Mouse (Mus musculus): ENCODE results near the gene Ifnar1. TPM values are rescaled to one million over a fixed set of nuclear protein-coding genes. Genes with fewer than 3 reads are reported as not detected.

The Ifnar1 gene
- polyA plus RNA-seq, 1 experiment = 16.2 TPM

- Histone ChIP-seq H3K4me3 (no peak overlapping the region), H3K36me3 (ENCODE audit: control insufficient read depth, insufficient read depth) (no peaks in the 10 kb centered on the region), H3K79me2 (ENCODE audit: control insufficient read depth, insufficient read depth) (no peaks in the 10 kb centered on the region), H3K27me3 (ENCODE audit: control insufficient read depth, insufficient read depth, insufficient read length) (peaks cover 21% of the 10 kb centered on the region), H3ac (ENCODE audit: control insufficient read depth, insufficient read length) (no peak overlapping the region), H3K4me2 (ENCODE audit: low read depth) (no peak overlapping the region)
- TF ChIP-seq TCF3 (IDR thresholded peaks at IDR 0.05; ENCODE audit: insufficient read length, low read depth) (no peak), USF1 (IDR thresholded peaks at IDR 0.05; ENCODE audit: low read depth) (no peak), REST (IDR thresholded peaks at IDR 0.05; ENCODE audit: insufficient read depth, insufficient read length) (no peak), CEBPB (IDR thresholded peaks at IDR 0.05; ENCODE audit: insufficient read depth, poor library complexity, severe bottlenecking) (no peak), MYOD1 (IDR thresholded peaks at IDR 0.05; ENCODE audit: control insufficient read depth in 1 of 3, insufficient read length in 2 of 3, low read depth in 2 of 3) (no peak), TCF12 (IDR thresholded peaks at IDR 0.05; ENCODE audit: insufficient read depth, poor library complexity, severe bottlenecking) (no peak), MAX (IDR thresholded peaks at IDR 0.05; ENCODE audit: low read depth) (no peak), POLR2AphosphoS2 (IDR thresholded peaks at IDR 0.05; ENCODE audit: insufficient read length, low read depth) (no peak), SRF (IDR thresholded peaks at IDR 0.05; ENCODE audit: control insufficient read depth, insufficient read length, low read depth) (no peak), MYOG (IDR thresholded peaks at IDR 0.05; ENCODE audit: control insufficient read depth in 1 of 3, insufficient read depth in 1 of 3, insufficient read length in 2 of 3, low read depth in 2 of 3) (no peak), E2F4 (IDR thresholded peaks at IDR 0.05; ENCODE audit: insufficient read depth) (no peak), POLR2A (IDR thresholded peaks at IDR 0.05; ENCODE audit: insufficient read length, low read depth) (no peak)
These were observed 42.6 kb upstream of the Ifnar1 start for GRCm38 (mm10) chr16:91442446-91442845.

- peaks cover 21% of the 10 kb centered on the region for H3K27me3 ChIP-seq (ENCODE audit: control insufficient read depth, insufficient read depth, insufficient read length)
- H3K79me2 ChIP-seq (ENCODE audit: control insufficient read depth, insufficient read depth) = no peaks in the 10 kb centered on the region
- H3ac ChIP-seq (ENCODE audit: control insufficient read depth, insufficient read length) = no peak overlapping the region
- H3K4me3 ChIP-seq = no peak overlapping the region
- H3K36me3 ChIP-seq (ENCODE audit: control insufficient read depth, insufficient read depth) = no peaks in the 10 kb centered on the region
- no peak overlapping the region for H3K4me2 ChIP-seq (ENCODE audit: low read depth)
- TF ChIP-seq MYOD1 (IDR thresholded peaks at IDR 0.05; ENCODE audit: control insufficient read depth in 1 of 3, insufficient read length in 2 of 3, low read depth in 2 of 3) (no peak), CEBPB (IDR thresholded peaks at IDR 0.05; ENCODE audit: insufficient read depth, poor library complexity, severe bottlenecking) (no peak), SRF (IDR thresholded peaks at IDR 0.05; ENCODE audit: control insufficient read depth, insufficient read length, low read depth) (no peak), E2F4 (IDR thresholded peaks at IDR 0.05; ENCODE audit: insufficient read depth) (no peak), TCF3 (IDR thresholded peaks at IDR 0.05; ENCODE audit: insufficient read length, low read depth) (no peak), USF1 (IDR thresholded peaks at IDR 0.05; ENCODE audit: low read depth) (no peak), MAX (IDR thresholded peaks at IDR 0.05; ENCODE audit: low read depth) (no peak), REST (IDR thresholded peaks at IDR 0.05; ENCODE audit: insufficient read depth, insufficient read length) (no peak), MYOG (IDR thresholded peaks at IDR 0.05; ENCODE audit: control insufficient read depth in 1 of 3, insufficient read depth in 1 of 3, insufficient read length in 2 of 3, low read depth in 2 of 3) (no peak), POLR2A (IDR thresholded peaks at IDR 0.05; ENCODE audit: insufficient read length, low read depth) (no peak), TCF12 (IDR thresholded peaks at IDR 0.05; ENCODE audit: insufficient read depth, poor library complexity, severe bottlenecking) (no peak), POLR2AphosphoS2 (IDR thresholded peaks at IDR 0.05; ENCODE audit: insufficient read length, low read depth) (no peak)
These were observed 41.8 kb upstream of the Ifnar1 start for GRCm38 (mm10) chr16:91443211-91443611.

- Histone ChIP-seq H3K36me3 (ENCODE audit: control insufficient read depth, insufficient read depth) (no peaks in the 10 kb centered on the region), H3K4me3 (no peak overlapping the region), H3K4me2 (ENCODE audit: low read depth) (no peak overlapping the region), H3K79me2 (ENCODE audit: control insufficient read depth, insufficient read depth) (no peaks in the 10 kb centered on the region), H3ac (ENCODE audit: control insufficient read depth, insufficient read length) (no peak overlapping the region), H3K27me3 (ENCODE audit: control insufficient read depth, insufficient read depth, insufficient read length) (peaks cover 17% of the 10 kb centered on the region)
- TF ChIP-seq TCF3 (IDR thresholded peaks at IDR 0.05; ENCODE audit: insufficient read length, low read depth) = no peak
- no peak for TF ChIP-seq REST (IDR thresholded peaks at IDR 0.05; ENCODE audit: insufficient read depth, insufficient read length)
- TF ChIP-seq TCF12 (IDR thresholded peaks at IDR 0.05; ENCODE audit: insufficient read depth, poor library complexity, severe bottlenecking) = no peak
- no peak for TF ChIP-seq CEBPB (IDR thresholded peaks at IDR 0.05; ENCODE audit: insufficient read depth, poor library complexity, severe bottlenecking)
- TF ChIP-seq MAX (IDR thresholded peaks at IDR 0.05; ENCODE audit: low read depth) = no peak
- TF ChIP-seq SRF (IDR thresholded peaks at IDR 0.05; ENCODE audit: control insufficient read depth, insufficient read length, low read depth) = no peak
- no peak for TF ChIP-seq MYOD1 (IDR thresholded peaks at IDR 0.05; ENCODE audit: control insufficient read depth in 1 of 3, insufficient read length in 2 of 3, low read depth in 2 of 3)
- TF ChIP-seq POLR2AphosphoS2 (IDR thresholded peaks at IDR 0.05; ENCODE audit: insufficient read length, low read depth) = no peak
- no peak for TF ChIP-seq USF1 (IDR thresholded peaks at IDR 0.05; ENCODE audit: low read depth)
- TF ChIP-seq E2F4 (IDR thresholded peaks at IDR 0.05; ENCODE audit: insufficient read depth) = no peak
- no peak for TF ChIP-seq POLR2A (IDR thresholded peaks at IDR 0.05; ENCODE audit: insufficient read length, low read depth)
- TF ChIP-seq MYOG (IDR thresholded peaks at IDR 0.05; ENCODE audit: control insufficient read depth in 1 of 3, insufficient read depth in 1 of 3, insufficient read length in 2 of 3, low read depth in 2 of 3) = no peak
These were observed 40.2 kb upstream of the Ifnar1 start for GRCm38 (mm10) chr16:91444847-91445246.

- no peak overlapping the region for H3K4me3 ChIP-seq
- no peak overlapping the region for H3ac ChIP-seq (ENCODE audit: control insufficient read depth, insufficient read length)
- H3K36me3 ChIP-seq (ENCODE audit: control insufficient read depth, insufficient read depth) = no peaks in the 10 kb centered on the region
- no peak overlapping the region for H3K4me2 ChIP-seq (ENCODE audit: low read depth)
- H3K79me2 ChIP-seq (ENCODE audit: control insufficient read depth, insufficient read depth) = no peaks in the 10 kb centered on the region
- peaks cover 17% of the 10 kb centered on the region for H3K27me3 ChIP-seq (ENCODE audit: control insufficient read depth, insufficient read depth, insufficient read length)
- TF ChIP-seq MYOD1 (IDR thresholded peaks at IDR 0.05; ENCODE audit: control insufficient read depth in 1 of 3, insufficient read length in 2 of 3, low read depth in 2 of 3) = no peak
- no peak for TF ChIP-seq POLR2AphosphoS2 (IDR thresholded peaks at IDR 0.05; ENCODE audit: insufficient read length, low read depth)
- no peak for TF ChIP-seq USF1 (IDR thresholded peaks at IDR 0.05; ENCODE audit: low read depth)
- TF ChIP-seq MYOG (IDR thresholded peaks at IDR 0.05; ENCODE audit: control insufficient read depth in 1 of 3, insufficient read depth in 1 of 3, insufficient read length in 2 of 3, low read depth in 2 of 3) = no peak
- TF ChIP-seq MAX (IDR thresholded peaks at IDR 0.05; ENCODE audit: low read depth) = no peak
- TF ChIP-seq POLR2A (IDR thresholded peaks at IDR 0.05; ENCODE audit: insufficient read length, low read depth) = no peak
- no peak for TF ChIP-seq E2F4 (IDR thresholded peaks at IDR 0.05; ENCODE audit: insufficient read depth)
- TF ChIP-seq SRF (IDR thresholded peaks at IDR 0.05; ENCODE audit: control insufficient read depth, insufficient read length, low read depth) = no peak
- TF ChIP-seq TCF3 (IDR thresholded peaks at IDR 0.05; ENCODE audit: insufficient read length, low read depth) = no peak
- TF ChIP-seq CEBPB (IDR thresholded peaks at IDR 0.05; ENCODE audit: insufficient read depth, poor library complexity, severe bottlenecking) = no peak
- no peak for TF ChIP-seq TCF12 (IDR thresholded peaks at IDR 0.05; ENCODE audit: insufficient read depth, poor library complexity, severe bottlenecking)
- no peak for TF ChIP-seq REST (IDR thresholded peaks at IDR 0.05; ENCODE audit: insufficient read depth, insufficient read length)
These were observed 39.5 kb upstream of the Ifnar1 start for GRCm38 (mm10) chr16:91445566-91445965.
